Mouse (Mus musculus): ENCODE measurements at regions not wholly inside any gene's neighbourhood (a gene's known extent, or its start where the extent isn't known, plus 50 kb on each side); places are given as distances from the start of the nearest gene placed in this dataset.

DNA sequence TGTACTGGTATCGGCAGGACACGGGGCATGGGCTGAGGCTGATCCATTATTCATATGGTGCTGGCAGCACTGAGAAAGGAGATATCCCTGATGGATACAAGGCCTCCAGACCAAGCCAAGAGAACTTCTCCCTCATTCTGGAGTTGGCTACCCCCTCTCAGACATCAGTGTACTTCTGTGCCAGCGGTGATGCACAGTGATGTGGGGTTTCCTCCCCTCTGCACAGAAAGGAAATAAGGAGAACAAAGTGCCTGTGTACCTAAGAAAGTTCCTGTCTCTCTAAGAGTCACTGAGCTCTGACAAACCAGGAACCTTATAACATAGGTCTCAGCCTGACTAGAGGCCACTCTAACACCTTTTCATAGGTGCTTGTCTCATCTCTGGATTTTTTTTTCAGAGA, 86.3 kb upstream of the 2210010C04Rik start:
- no peak for DNase-seq

DNA sequence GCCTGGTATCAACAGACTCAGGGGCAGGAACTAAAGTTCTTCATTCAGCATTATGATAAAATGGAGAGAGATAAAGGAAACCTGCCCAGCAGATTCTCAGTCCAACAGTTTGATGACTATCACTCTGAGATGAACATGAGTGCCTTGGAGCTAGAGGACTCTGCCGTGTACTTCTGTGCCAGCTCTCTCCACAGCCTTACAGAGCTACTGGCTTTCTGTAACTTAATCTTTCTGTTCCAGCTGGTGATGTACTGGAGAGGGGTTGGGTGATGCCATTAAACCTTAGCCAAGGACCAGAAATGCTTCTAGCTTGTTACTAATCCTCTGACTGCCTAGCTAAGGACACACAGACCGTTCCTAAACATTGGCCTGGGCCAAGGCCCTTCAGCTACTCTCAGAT, 83.9 kb upstream of the 2210010C04Rik start:
- no peak for DNase-seq

DNA sequence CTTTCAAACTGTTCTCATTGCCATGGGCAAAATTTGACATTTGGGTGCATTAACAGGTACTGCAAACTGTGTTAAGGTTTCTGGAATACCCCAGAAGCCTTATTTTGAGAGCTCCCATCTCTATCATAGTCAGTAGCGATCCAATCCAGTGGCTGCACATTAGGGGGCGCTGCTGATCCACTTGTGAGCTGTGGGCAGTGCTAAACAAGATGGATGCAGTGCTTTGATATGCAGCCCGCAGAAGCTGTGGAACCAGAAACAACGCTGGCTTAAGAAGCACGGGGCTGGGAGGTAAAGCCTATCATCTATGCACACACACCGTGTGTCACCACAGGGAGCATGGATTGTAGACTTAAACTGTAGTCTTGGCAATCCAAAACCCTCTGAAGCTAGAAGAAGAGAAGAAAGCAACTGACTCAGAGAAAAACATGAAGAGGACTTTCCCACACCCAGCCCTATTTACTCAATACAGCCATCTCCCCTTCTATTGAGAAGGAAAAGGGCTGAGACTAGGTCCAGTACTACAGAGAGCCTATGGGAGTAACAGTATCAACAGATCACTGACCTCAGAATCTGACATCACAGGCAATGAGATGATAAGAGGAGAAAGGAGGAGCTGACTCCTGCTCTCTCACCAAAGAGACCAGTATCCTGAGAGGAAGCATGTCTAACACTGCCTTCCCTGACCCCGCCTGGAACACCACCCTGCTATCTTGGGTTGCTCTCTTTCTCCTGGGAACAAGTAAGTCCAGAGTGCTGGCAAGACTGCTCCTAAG, 83.1 kb upstream of the 2210010C04Rik start:
- peak; percentile 22 for DNase-seq

DNA sequence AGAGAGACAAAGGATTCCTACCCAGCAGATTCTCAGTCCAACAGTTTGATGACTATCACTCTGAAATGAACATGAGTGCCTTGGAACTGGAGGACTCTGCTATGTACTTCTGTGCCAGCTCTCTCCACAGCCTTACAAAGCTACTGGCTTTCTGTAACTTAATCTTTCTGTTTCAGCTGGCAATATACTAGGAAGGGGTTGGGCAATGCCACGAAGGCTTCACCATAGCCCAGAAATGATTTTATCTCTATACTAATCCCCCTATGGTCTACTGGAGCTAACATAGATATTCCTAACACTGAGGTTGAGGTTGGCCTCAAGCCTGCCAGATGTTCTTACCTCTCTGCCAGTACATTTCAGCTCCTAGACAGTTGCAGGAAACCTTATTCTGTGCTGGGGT, 78.6 kb upstream of the 2210010C04Rik start:
- DNase-seq = no peak

DNA sequence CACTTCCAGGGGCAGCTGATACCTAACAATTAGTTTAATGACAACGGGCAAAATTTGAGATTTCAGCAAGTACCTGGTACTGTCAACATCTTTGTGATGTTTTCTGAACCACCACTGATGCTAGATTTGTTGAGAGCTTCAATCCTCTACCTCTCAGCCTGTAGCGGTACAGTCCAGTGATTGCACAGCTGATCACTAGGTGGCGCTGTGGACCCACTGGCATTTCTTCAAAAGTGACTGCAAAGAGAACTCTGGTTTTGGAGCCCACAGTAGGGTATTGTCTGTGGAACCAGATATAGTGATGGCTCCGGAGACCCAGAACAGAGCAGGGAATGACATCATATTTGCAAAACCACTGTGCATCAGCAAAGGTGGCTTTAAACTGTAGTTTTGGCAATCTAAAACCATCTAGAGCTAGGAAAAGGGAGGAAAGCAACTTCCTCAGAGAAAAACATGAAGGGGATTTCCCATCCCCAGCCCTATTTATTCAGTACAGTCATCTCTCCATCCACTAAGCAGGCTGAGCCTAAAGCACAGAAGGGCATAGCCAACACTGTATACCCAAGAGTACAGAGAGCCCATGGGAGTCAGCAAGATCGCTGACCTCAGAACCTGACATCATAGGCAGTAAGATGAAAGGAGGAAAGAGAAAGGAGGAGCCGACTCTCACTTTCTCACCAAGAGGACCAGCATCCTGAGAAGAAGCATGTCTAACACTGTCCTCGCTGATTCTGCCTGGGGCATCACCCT, 77.7 kb upstream of the 2210010C04Rik start:
- DNase-seq = peak; percentile 17

DNA sequence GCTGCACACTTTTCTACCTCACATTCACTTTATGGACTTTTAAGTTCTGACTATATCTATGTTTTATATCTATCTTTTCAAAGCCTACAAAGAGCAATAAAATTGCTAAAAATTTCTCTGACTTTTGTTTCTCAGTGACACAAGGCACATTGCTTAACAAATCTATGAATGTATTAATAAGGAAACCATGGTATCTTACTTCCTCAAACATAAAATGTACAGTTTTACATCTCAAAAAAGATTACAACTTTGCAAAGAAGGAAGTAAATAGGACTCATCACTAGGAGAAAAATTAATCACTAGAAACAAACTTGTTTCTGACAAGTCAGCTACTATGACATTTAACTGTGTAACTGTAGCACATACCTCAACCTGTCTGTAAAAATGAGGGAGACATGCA, 76.5 kb upstream of the 2210010C04Rik start:
- DNase-seq = no peak

DNA sequence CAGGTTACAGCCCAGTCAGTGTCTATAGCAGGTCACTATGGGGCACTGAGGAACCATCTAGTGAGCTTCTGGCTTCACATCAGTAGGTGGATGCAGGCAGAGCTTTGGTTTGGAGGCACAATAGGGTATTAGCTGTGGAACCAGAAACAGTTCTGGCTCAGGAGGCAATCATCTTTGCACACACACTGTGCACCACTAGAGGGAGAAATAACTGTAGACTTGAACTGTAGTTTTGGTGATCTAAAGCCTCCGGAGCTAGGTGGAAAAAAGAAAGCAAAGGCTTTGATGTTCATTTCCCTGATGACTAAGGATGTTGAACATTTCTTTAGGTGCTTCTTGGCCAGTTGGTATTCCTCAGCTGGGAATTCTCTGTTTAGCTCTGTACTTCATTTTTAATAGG, 73.6 kb upstream of the 2210010C04Rik start:
- no peak for DNase-seq

DNA sequence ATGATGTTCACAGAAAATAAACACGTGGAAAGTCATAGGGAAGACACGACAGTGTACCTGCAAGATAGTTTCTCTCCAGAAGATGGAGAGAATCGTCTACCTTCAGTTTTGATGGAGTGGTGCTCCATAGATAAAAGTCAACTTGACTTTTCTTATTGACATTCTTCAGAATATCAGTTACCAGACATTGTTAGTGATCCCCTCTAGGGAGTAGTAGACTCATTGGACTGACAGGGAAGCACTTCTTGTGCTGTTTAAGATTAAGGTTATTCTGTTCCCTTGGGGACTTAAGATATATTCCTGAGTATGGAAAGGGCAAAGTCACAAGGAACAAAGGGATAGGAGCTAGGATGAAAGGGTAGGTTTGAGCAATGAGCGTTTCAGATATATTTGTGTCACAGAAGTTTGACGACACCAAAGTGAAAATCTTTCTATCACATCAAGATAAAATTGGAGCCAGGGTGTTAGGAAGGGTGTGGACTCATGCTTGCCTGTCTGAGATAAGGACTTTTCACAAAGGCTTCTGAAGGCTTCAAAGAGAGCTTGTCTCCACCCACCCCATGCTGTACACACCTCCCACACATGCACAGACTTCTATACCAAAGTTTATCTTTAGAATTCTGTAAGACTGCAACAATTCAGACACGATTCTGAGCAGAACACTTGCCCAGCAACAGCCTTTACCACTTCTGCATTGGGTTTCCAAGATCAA, 68.5 kb upstream of the 2210010C04Rik start:
- DNase-seq = no peak

DNA sequence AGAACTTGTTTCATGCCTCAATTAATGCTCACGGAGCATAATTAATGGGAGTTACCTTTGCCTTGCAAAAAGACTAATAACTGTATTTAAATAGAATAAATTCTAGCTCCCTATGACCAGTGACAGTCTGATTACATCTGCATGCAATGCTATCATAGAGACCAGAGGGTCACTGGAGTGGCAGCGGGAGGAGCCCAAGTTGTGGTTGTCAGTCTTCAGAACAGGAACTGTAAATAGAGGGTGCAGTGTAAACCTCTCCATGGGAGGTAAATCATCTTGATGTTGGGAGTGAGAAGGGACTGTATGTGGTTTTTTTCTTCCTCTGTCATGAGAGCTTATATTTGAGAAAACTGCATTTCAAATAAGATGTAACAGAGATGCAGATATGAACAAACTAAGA, 66.7 kb upstream of the 2210010C04Rik start:
- no peak for DNase-seq

DNA sequence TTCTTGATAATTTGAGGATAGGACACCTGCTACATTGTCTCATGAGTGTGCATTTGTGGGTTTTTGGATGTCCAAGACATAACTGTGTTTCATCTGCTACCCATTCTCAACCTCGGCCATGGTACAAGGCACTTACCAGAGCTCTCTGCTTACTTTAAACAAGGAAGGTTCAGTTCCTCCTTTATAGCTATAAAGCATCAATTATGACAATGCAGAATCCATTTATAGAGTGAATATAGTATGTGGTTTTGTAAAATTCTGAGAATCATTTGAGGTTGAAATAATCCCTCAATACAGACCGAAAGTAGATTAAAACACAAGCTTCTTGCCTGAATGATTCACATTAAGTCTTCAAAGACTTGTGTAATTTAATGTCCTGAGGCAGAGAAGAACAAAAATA, 64.9 kb upstream of the 2210010C04Rik start:
- no peak for DNase-seq

DNA sequence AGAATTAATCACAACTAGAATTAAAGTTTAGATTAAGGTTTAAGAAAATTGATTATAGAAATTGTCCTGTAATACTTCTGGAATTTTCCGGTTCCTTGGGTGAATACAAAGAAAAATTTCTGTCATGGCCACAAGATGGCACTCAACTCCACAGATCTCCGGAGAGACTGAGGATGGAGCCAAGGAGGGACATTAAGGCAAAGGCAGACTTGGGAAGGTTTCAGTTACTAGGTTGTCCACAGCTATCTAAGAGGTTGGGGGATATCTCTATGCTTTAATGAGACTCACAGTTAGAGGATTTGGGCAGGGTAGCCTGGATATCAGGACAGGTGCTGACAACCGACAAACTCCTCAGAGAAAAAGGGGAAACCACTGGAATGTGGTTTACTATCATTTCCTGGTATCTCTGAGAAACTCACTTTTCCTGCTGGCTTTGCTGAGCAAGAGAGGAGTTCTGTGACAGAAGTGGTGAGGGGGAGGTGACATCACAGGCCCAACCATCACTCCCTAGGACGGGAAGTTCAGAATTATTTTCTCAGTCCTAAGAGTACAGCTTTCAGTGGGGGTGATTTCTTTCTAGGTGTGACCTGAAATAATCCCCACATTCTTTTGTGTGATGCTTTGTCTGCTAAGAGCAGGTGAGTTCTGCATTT, 56.0 kb upstream of the 2210010C04Rik start:
- no peak for DNase-seq

Data from gastrocnemius, postnatal 10 days (tissue).